In genomic region chr2:131234970-131235635, GRCm38 (mm10) we compare ENCODE assay signal across 8 mouse cellular contexts. TPM values are rescaled to one million over a fixed set of nuclear protein-coding genes. Genes with fewer than 3 reads are reported as not detected.
DNase-seq lines count a peak whose midpoint lies in the region; ATAC-seq lines count a peak whose summit lies in the region.

No protein-coding gene starts in this region.

- peak; percentile 24 for DNase-seq in adrenal gland, adult 2 months
- DNase-seq in adrenal gland, adult 8-10 months, result no peak
- peak; percentile 35 for DNase-seq in adipocyte (ENCODE audit: low spot score)
- no peak for DNase-seq in liver, embryonic 11.5 days (ENCODE audit: low spot score)
- no peak for DNase-seq in gastrocnemius, adult 8-10 months (ENCODE audit: low spot score in 2 of 2)
- no peak for DNase-seq in frontal cortex, postnatal 25 days (ENCODE audit: low spot score in 2 of 2)

- peak overlapping the region; percentile 83 for H3K4me2 ChIP-seq in hindbrain, embryonic 15.5 days
- peak overlapping the region; percentile 96 for H3K4me2 ChIP-seq in liver, embryonic 11.5 days
- peak overlapping the region; percentile 78 for H3K4me2 ChIP-seq in neural tube, embryonic 12.5 days (replicated peaks)

- no peaks in the 10 kb centered on the region for H3K36me3 ChIP-seq in hindbrain, embryonic 15.5 days
- H3K36me3 ChIP-seq in liver, embryonic 11.5 days (ENCODE audit: control insufficient read depth, insufficient read depth, low read length), result peaks cover 7% of the 10 kb centered on the region; the same call in 1 of the 2 replicates
- peaks cover 6% of the 10 kb centered on the region for H3K36me3 ChIP-seq in neural tube, embryonic 12.5 days

- WGBS in hindbrain, embryonic 15.5 days, result 81% methylated on average over 7 of the region's 7 CpGs
- WGBS in liver, embryonic 11.5 days, result 54% methylated on average over 7 of the region's 7 CpGs
- WGBS in neural tube, embryonic 12.5 days, result 80% methylated on average over 7 of the region's 7 CpGs

- no peaks in the 10 kb centered on the region for H3K9me3 ChIP-seq in hindbrain, embryonic 15.5 days
- no peaks in the 10 kb centered on the region for H3K9me3 ChIP-seq in liver, embryonic 11.5 days (ENCODE audit: control insufficient read depth, low read length)
- no peaks in the 10 kb centered on the region for H3K9me3 ChIP-seq in neural tube, embryonic 12.5 days

- no peak overlapping the region for H3K27ac ChIP-seq in hindbrain, embryonic 15.5 days (replicated peaks)
- peak overlapping the region; percentile 81 for H3K27ac ChIP-seq in liver, embryonic 11.5 days (ENCODE audit: low read depth, low read length)
- H3K27ac ChIP-seq in neural tube, embryonic 12.5 days, result no peak overlapping the region

- no peak for ATAC-seq in hindbrain, embryonic 15.5 days (ENCODE audit: low FRiP score, low read depth)
- ATAC-seq in liver, embryonic 11.5 days (replicated peaks; ENCODE audit: low FRiP score), result no peak
- no peak for ATAC-seq in neural tube, embryonic 12.5 days (ENCODE audit: low FRiP score, low read depth)

- peaks cover 20% of the 10 kb centered on the region for H3K4me1 ChIP-seq in hindbrain, embryonic 15.5 days (replicated peaks)
- peaks cover 39% of the 10 kb centered on the region for H3K4me1 ChIP-seq in liver, embryonic 11.5 days (replicated peaks; ENCODE audit: control insufficient read depth, insufficient read depth, low read length)
- peaks cover 11% of the 10 kb centered on the region for H3K4me1 ChIP-seq in neural tube, embryonic 12.5 days

- H3K4me3 ChIP-seq in hindbrain, embryonic 15.5 days, result peak overlapping the region; percentile 47; the same call in 1 of the 2 replicates
- H3K4me3 ChIP-seq in liver, embryonic 11.5 days (ENCODE audit: low read depth, low read length), result peak overlapping the region; percentile 81
- no peak overlapping the region for H3K4me3 ChIP-seq in neural tube, embryonic 12.5 days

- H3K27me3 ChIP-seq in hindbrain, embryonic 15.5 days, result no peaks in the 10 kb centered on the region
- H3K27me3 ChIP-seq in liver, embryonic 11.5 days (replicated peaks; ENCODE audit: control insufficient read depth, insufficient read depth, low read length), result no peaks in the 10 kb centered on the region
- no peaks in the 10 kb centered on the region for H3K27me3 ChIP-seq in neural tube, embryonic 12.5 days (replicated peaks)

- no peak overlapping the region for H3K9ac ChIP-seq in hindbrain, embryonic 15.5 days
- peak overlapping the region; percentile 88 for H3K9ac ChIP-seq in liver, embryonic 11.5 days (ENCODE audit: low read depth, low read length)
- no peak overlapping the region for H3K9ac ChIP-seq in neural tube, embryonic 12.5 days

RNA-seq across cellular contexts. Expression of gene Mavs, which starts 1.2 kb away (rescaled TPM):
- total RNA-seq in adrenal gland, adult 2 months (2021), result 10 to 100 TPM; 46.2 to 48.8 TPM
- polyA plus RNA-seq in adrenal gland, adult 2 months (2012; rRNA removed), result 81.8 and 89.7 TPM in 2 replicates
- 10 to 100 TPM; 45.2 to 50.0 (median 46.1) TPM for total RNA-seq in adrenal gland, adult 8-10 months (2022)
- 7.9 and 8.0 TPM in 2 replicates for polyA plus RNA-seq in hindbrain, embryonic 15.5 days (2015; fragmentation: Nextera tagmentation; extraction: Ambion mirVana)
- 29.7 and 30.0 TPM in 2 replicates for polyA plus RNA-seq in liver, embryonic 11.5 days (2014; fragmentation: Nextera tagmentation; extraction: Ambion mirVana)
- 9.5 and 10.3 TPM in 2 replicates for polyA plus RNA-seq in neural tube, embryonic 12.5 days (2016; fragmentation: Nextera tagmentation; extraction: Ambion mirVana)
- 10 to 100 TPM; 39.9 to 46.3 (median 43.4) TPM for total RNA-seq in gastrocnemius, adult 8-10 months (2022)

RNA-seq across cellular contexts. Expression of gene Pank2, which starts 27.2 kb away (rescaled TPM):
- total RNA-seq in adrenal gland, adult 2 months (2021), result 10 to 100 TPM; 51.7 to 55.2 TPM
- 9.8 and 10.7 TPM in 2 replicates for polyA plus RNA-seq in adrenal gland, adult 2 months (2012; rRNA removed)
- total RNA-seq in adrenal gland, adult 8-10 months (2022), result 10 to 100 TPM; 49.0 to 61.9 (median 53.7) TPM
- polyA plus RNA-seq in hindbrain, embryonic 15.5 days (2015; fragmentation: Nextera tagmentation; extraction: Ambion mirVana), result 25.2 and 26.1 TPM in 2 replicates
- polyA plus RNA-seq in liver, embryonic 11.5 days (2014; fragmentation: Nextera tagmentation; extraction: Ambion mirVana), result 37.1 and 41.7 TPM in 2 replicates
- polyA plus RNA-seq in neural tube, embryonic 12.5 days (2016; fragmentation: Nextera tagmentation; extraction: Ambion mirVana), result 55.3 and 56.1 TPM in 2 replicates
- total RNA-seq in gastrocnemius, adult 8-10 months (2022), result 10 to 100 TPM; 18.9 to 25.4 (median 23.8) TPM

RNA-seq across cellular contexts. Expression of gene Ap5s1, which starts 28.2 kb away (rescaled TPM):
- total RNA-seq in adrenal gland, adult 2 months (2021), result 10 to 100 TPM; 13.7 to 20.2 TPM
- 89.8 and 91.7 TPM in 2 replicates for polyA plus RNA-seq in adrenal gland, adult 2 months (2012; rRNA removed)
- 10 to 100 TPM; 24.4 to 29.0 (median 26.6) TPM for total RNA-seq in adrenal gland, adult 8-10 months (2022)
- 33.5 and 33.9 TPM in 2 replicates for polyA plus RNA-seq in hindbrain, embryonic 15.5 days (2015; fragmentation: Nextera tagmentation; extraction: Ambion mirVana)
- 18.1 and 19.2 TPM in 2 replicates for polyA plus RNA-seq in liver, embryonic 11.5 days (2014; fragmentation: Nextera tagmentation; extraction: Ambion mirVana)
- polyA plus RNA-seq in neural tube, embryonic 12.5 days (2016; fragmentation: Nextera tagmentation; extraction: Ambion mirVana), result 30.7 and 36.3 TPM in 2 replicates
- 10 to 100 TPM; 10.7 to 21.6 (median 18.7) TPM for total RNA-seq in gastrocnemius, adult 8-10 months (2022)

RNA-seq across cellular contexts. Expression of gene Spef1, which starts 48.0 kb away (rescaled TPM):
- total RNA-seq in adrenal gland, adult 2 months (2021), result 1 to 10 TPM; 4.3 to 5.4 TPM
- 4.8 and 5.3 TPM in 2 replicates for polyA plus RNA-seq in adrenal gland, adult 2 months (2012; rRNA removed)
- 1 to 10 TPM; 4.0 to 6.4 (median 5.1) TPM for total RNA-seq in adrenal gland, adult 8-10 months (2022)
- 10.3 and 10.9 TPM in 2 replicates for polyA plus RNA-seq in hindbrain, embryonic 15.5 days (2015; fragmentation: Nextera tagmentation; extraction: Ambion mirVana)
- polyA plus RNA-seq in liver, embryonic 11.5 days (2014; fragmentation: Nextera tagmentation; extraction: Ambion mirVana), result 1.3 and 1.5 TPM in 2 replicates
- 9.0 and 9.3 TPM in 2 replicates for polyA plus RNA-seq in neural tube, embryonic 12.5 days (2016; fragmentation: Nextera tagmentation; extraction: Ambion mirVana)
- total RNA-seq in gastrocnemius, adult 8-10 months (2022), result 1 to 10 TPM in 3 of 4 experiments, under 1 TPM in 1; 0.94 to 1.7 (median 1.5) TPM

RNA-seq across cellular contexts. Expression of gene Cdc25b, which starts 48.4 kb away (rescaled TPM):
- 1 to 10 TPM; 3.4 to 5.5 TPM for total RNA-seq in adrenal gland, adult 2 months (2021)
- 7.7 and 9.7 TPM in 2 replicates for polyA plus RNA-seq in adrenal gland, adult 2 months (2012; rRNA removed)
- 1 to 10 TPM; 4.5 to 9.4 (median 6.3) TPM for total RNA-seq in adrenal gland, adult 8-10 months (2022)
- polyA plus RNA-seq in hindbrain, embryonic 15.5 days (2015; fragmentation: Nextera tagmentation; extraction: Ambion mirVana), result 29.2 and 30.8 TPM in 2 replicates
- 76.4 and 85.4 TPM in 2 replicates for polyA plus RNA-seq in liver, embryonic 11.5 days (2014; fragmentation: Nextera tagmentation; extraction: Ambion mirVana)
- polyA plus RNA-seq in neural tube, embryonic 12.5 days (2016; fragmentation: Nextera tagmentation; extraction: Ambion mirVana), result 97.0 and 99.5 TPM in 2 replicates
- total RNA-seq in gastrocnemius, adult 8-10 months (2022), result 1 to 10 TPM; 1.2 to 2.3 (median 1.9) TPM

Comparison
In these comparisons a context has a peak if more than half of its experiments do, and no peak if none do; other contexts are left out.
1. DNase-seq: peak in adrenal gland, adult 2 months (single experiment) and adipocyte (single experiment); none in adrenal gland, adult 8-10 months (single experiment), liver, embryonic 11.5 days (single experiment), gastrocnemius, adult 8-10 months (0 of 2) and frontal cortex, postnatal 25 days (0 of 2).
2. Peak in every context shown above with its lines, with median percentiles within 50 percentile points of each other: H3K4me2 ChIP-seq.